Mouse (Mus musculus) liver, adult 2 months (tissue): ENCODE data around the gene Sel1l.

Experiments used
- CTCF ChIP-seq: fragments of 200-500 bp; IDR thresholded peaks from 2 replicates; pipeline ENCODE4 v1.5.1; 2011; ENCODE audit warnings: low read depth, low read length, control low read depth
- POLR2A ChIP-seq: fragments of 200-500 bp; IDR thresholded peaks from 2 replicates; pipeline ENCODE4 v1.6.1; 2011; ENCODE audit warnings: low read length, control low read depth; ENCODE audit not compliant: insufficient read depth; ENCODE audit errors: extremely low read depth

DNA sequence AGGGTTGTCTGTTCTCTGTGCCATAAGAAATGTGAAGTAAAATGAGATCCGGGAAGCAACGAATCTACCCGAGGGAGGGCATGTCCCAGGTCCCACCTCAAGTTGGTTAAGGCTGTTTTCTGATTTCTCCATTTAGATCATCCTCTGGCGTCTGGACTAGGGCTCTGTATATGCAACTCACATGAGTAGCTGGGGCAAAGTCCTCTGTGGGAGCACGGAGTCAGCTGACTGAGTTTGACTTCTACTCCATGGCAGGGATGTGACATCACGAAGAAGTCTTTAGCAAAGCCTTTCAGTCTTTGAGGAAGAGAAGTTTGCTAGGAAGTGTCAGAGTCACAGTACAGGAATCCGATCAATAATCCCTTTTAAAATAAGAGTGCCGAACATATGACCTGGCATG is 40.0 kb downstream of the Sel1l start:
- no peak for TF ChIP-seq CTCF
- no peak for TF ChIP-seq POLR2A
